In the genomic region with DNA sequence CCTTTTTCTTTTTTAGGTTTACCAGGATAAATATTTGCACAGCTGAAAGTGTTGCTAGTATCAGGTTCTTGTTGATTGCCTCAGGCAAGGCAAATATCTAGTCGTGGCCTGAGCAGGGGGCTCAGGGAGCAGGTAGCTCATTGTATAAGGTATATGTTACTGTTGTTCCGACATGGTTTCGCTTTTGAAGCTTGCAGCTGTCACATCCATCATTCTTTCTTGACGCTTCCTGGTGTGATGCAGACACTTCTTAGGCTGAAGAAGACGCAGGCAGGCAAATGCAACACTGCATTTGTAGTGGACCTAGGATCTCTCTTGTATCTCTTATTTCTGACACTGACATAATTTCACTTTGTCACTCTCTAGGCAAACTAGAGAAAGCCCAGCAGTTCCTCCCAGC, we compare ENCODE assay signal across 21 mouse cellular contexts. TPM values are rescaled to one million over a fixed set of nuclear protein-coding genes. Genes with fewer than 3 reads are reported as not detected.
DNase-seq lines count a peak whose midpoint lies in the region; ATAC-seq lines count a peak whose summit lies in the region.
"Had no signal": no experiment of that assay in that cellular context is flagged by ENCODE, and none has a peak within 500 bp of the region (broad histone marks: within the 10 kb centered on the region; RNA-seq: fewer than 3 reads in every experiment).

No protein-coding gene starts in this region.

- no peak overlapping the region for H3K27ac ChIP-seq in heart, embryonic 14.5 days (replicated peaks in 1 of 2; ENCODE audit: control insufficient read depth in 1 of 2, insufficient read depth in 1 of 2, low read depth in 2 of 2, low read length in 2 of 2)
- H3K27ac ChIP-seq in lung, embryonic 16.5 days (ENCODE audit: low read length) = no peak overlapping the region
- no peak overlapping the region for H3K27ac ChIP-seq in stomach, embryonic 15.5 days
- H3K27ac ChIP-seq: hindbrain, embryonic 13.5 days; kidney, embryonic 15.5 days; limb, embryonic 13.5 days; macrophage; midbrain, embryonic 12.5 days; neural tube, embryonic 13.5 days had no signal

- no peaks in the 10 kb centered on the region for H3K9me3 ChIP-seq in heart, embryonic 14.5 days (ENCODE audit: control insufficient read depth, low read length)
- H3K9me3 ChIP-seq in lung, embryonic 16.5 days (ENCODE audit: control insufficient read depth, low read length) = no peaks in the 10 kb centered on the region
- no peaks in the 10 kb centered on the region for H3K9me3 ChIP-seq in stomach, embryonic 15.5 days
- H3K9me3 ChIP-seq: hindbrain, embryonic 13.5 days; kidney, embryonic 15.5 days; limb, embryonic 13.5 days; midbrain, embryonic 12.5 days; neural tube, embryonic 13.5 days had no signal

- ATAC-seq in heart, embryonic 14.5 days (ENCODE audit: insufficient number of reproducible peaks, insufficient read depth, low FRiP score, low read depth) = no peak
- peak; percentile 36; the same call in 1 of the 2 replicates for ATAC-seq in lung, embryonic 16.5 days (ENCODE audit: low read depth)
- ATAC-seq in stomach, embryonic 15.5 days (ENCODE audit: insufficient read depth, low FRiP score, low read depth) = no peak
- no peak for ATAC-seq in monocyte, adult 5-6 weeks (replicated peaks; ENCODE audit: insufficient number of reproducible peaks, low FRiP score, low TSS enrichment, poor library complexity, severe bottlenecking)

- H3K9ac ChIP-seq in heart, embryonic 14.5 days (ENCODE audit: low read length) = no peak overlapping the region
- no peak overlapping the region for H3K9ac ChIP-seq in lung, embryonic 16.5 days (ENCODE audit: low read length)
- H3K9ac ChIP-seq in stomach, embryonic 15.5 days = no peak overlapping the region
- H3K9ac ChIP-seq: hindbrain, embryonic 13.5 days; kidney, embryonic 15.5 days; limb, embryonic 13.5 days; midbrain, embryonic 12.5 days; neural tube, embryonic 13.5 days had no signal

- DNase-seq in heart, adult 11 months = no peak
- no peak for DNase-seq in lung, adult 18-20 months
- peak; percentile 9 for DNase-seq in induced T-regulatory cell, adult 2 months (ENCODE audit: low read depth)
- DNase-seq in right cerebral cortex, postnatal 36 days (ENCODE audit: low spot score in 2 of 2) = no peak
- DNase-seq: B cell, adult 2 months; cerebellum, adult 2 months; cerebellum, postnatal 36 days; gastrocnemius, postnatal 10 days; right cerebral cortex, adult 18-20 months; thymus, postnatal 25 days had no signal

- 0 out of 2 replicates have a peak overlapping the region, but pooled peaks have one; percentile 2 for H3K4me2 ChIP-seq in heart, embryonic 14.5 days (ENCODE audit: low read length)
- H3K4me2 ChIP-seq in lung, embryonic 16.5 days (ENCODE audit: low read depth, low read length) = peak overlapping the region; percentile 28
- 0 out of 2 replicates have a peak overlapping the region, but pooled peaks have one; percentile 3 for H3K4me2 ChIP-seq in stomach, embryonic 15.5 days
- H3K4me2 ChIP-seq: hindbrain, embryonic 13.5 days; kidney, embryonic 15.5 days; limb, embryonic 13.5 days; midbrain, embryonic 12.5 days; neural tube, embryonic 13.5 days had no signal

- no peak overlapping the region for H3K4me3 ChIP-seq in heart, embryonic 14.5 days (ENCODE audit: control insufficient read depth in 1 of 2, insufficient read depth in 1 of 2, low read depth in 1 of 2, low read length in 2 of 2)
- 0 out of 2 replicates have a peak overlapping the region, but pooled peaks have one; percentile 1 for H3K4me3 ChIP-seq in lung, embryonic 16.5 days (ENCODE audit: low read length)
- H3K4me3 ChIP-seq in stomach, embryonic 15.5 days (replicated peaks) = no peak overlapping the region; the same call in 1 of the 2 replicates
- H3K4me3 ChIP-seq: hindbrain, embryonic 13.5 days; kidney, embryonic 15.5 days; limb, embryonic 13.5 days; midbrain, embryonic 12.5 days; neural tube, embryonic 13.5 days had no signal

- no peaks in the 10 kb centered on the region for H3K27me3 ChIP-seq in heart, embryonic 14.5 days (ENCODE audit: control insufficient read depth, insufficient read depth, low read length)
- H3K27me3 ChIP-seq in lung, embryonic 16.5 days (ENCODE audit: control insufficient read depth, insufficient read depth, low read depth, low read length) = no peaks in the 10 kb centered on the region
- H3K27me3 ChIP-seq in stomach, embryonic 15.5 days (replicated peaks) = no peaks in the 10 kb centered on the region
- H3K27me3 ChIP-seq: kidney, embryonic 15.5 days; limb, embryonic 13.5 days; midbrain, embryonic 12.5 days had no signal

- no peaks in the 10 kb centered on the region for H3K36me3 ChIP-seq in heart, embryonic 14.5 days (ENCODE audit: control insufficient read depth, insufficient read depth, low read length)
- no peaks in the 10 kb centered on the region for H3K36me3 ChIP-seq in lung, embryonic 16.5 days (ENCODE audit: control insufficient read depth, insufficient read depth, low read length)
- no peaks in the 10 kb centered on the region for H3K36me3 ChIP-seq in stomach, embryonic 15.5 days
- H3K36me3 ChIP-seq: hindbrain, embryonic 13.5 days; kidney, embryonic 15.5 days; limb, embryonic 13.5 days; midbrain, embryonic 12.5 days; neural tube, embryonic 13.5 days had no signal

- WGBS in heart, embryonic 14.5 days = 66% methylated on average over 5 of the region's 5 CpGs
- WGBS in lung, embryonic 16.5 days = 25% methylated on average over 5 of the region's 5 CpGs
- 31% methylated on average over 5 of the region's 5 CpGs for WGBS in stomach, embryonic 15.5 days

- peaks cover 4 to 6% of the 10 kb centered on the region in 2 experiments; a peak in 2 of 4 replicates for H3K4me1 ChIP-seq in heart, embryonic 14.5 days (ENCODE audit: control insufficient read depth in 2 of 2, insufficient read depth in 2 of 2, low read length in 2 of 2)
- H3K4me1 ChIP-seq in lung, embryonic 16.5 days (replicated peaks; ENCODE audit: control insufficient read depth, insufficient read depth, low read length) = 0 out of 2 replicates have a peak, but pooled peaks cover 7% of the 10 kb centered on the region
- no peaks in the 10 kb centered on the region for H3K4me1 ChIP-seq in stomach, embryonic 15.5 days
- H3K4me1 ChIP-seq: hindbrain, embryonic 13.5 days; kidney, embryonic 15.5 days; limb, embryonic 13.5 days; midbrain, embryonic 12.5 days; neural tube, embryonic 13.5 days had no signal

RNA-seq across cellular contexts. Expression of a gene that starts 7.4 kb away (rescaled TPM):
- polyA plus RNA-seq in heart, embryonic 14.5 days (2014; fragmentation: Nextera tagmentation; extraction: Ambion mirVana) = 46.3 and 51.9 TPM in 2 replicates
- 2.0 and 2.5 TPM in 2 replicates for polyA plus RNA-seq in lung, embryonic 16.5 days (2015; fragmentation: Nextera tagmentation; extraction: Ambion mirVana)
- 1.2 and 1.7 TPM in 2 replicates for polyA plus RNA-seq in stomach, embryonic 15.5 days (2015; fragmentation: Nextera tagmentation; extraction: Ambion mirVana)
- not detected in 3 replicates for total RNA-seq in monocyte, adult 5-6 weeks (2017)
- total RNA-seq: adrenal gland, adult 18-20 months had no signal
- polyA plus RNA-seq: macrophage had no signal

Comparison
In these comparisons a context has a peak if more than half of its experiments do, and no peak if none do; other contexts are left out.
1. RNA of a gene that starts 7.4 kb away (polyA plus RNA-seq): 46.3 to 51.9 TPM in heart, embryonic 14.5 days; 2.0 to 2.5 TPM in lung, embryonic 16.5 days and 1.2 to 1.7 TPM in stomach, embryonic 15.5 days; every median in the first group is over 10 times any median in the second.
2. Peak in every context shown above with its lines, with median percentiles within 50 percentile points of each other: H3K4me2 ChIP-seq.